17 mouse cellular contexts compared by ENCODE assay signal in genomic region chr11:79088325-79088724, GRCm38 (mm10). TPM values are rescaled to one million over a fixed set of nuclear protein-coding genes. Genes with fewer than 3 reads are reported as not detected.
DNase-seq lines count a peak whose midpoint lies in the region; ATAC-seq and TF ChIP-seq lines count a peak whose summit lies in the region.
"Had no signal": no experiment of that assay in that cellular context is flagged by ENCODE, and none has a peak within 500 bp of the region (broad histone marks: within the 10 kb centered on the region; RNA-seq: fewer than 3 reads in every experiment).

No protein-coding gene starts in this region.

- no peak overlapping the region for H3K9ac ChIP-seq in heart, adult 2 months (ENCODE audit: low read depth, low read length)
- H3K9ac ChIP-seq in liver, postnatal 0 days (replicated peaks): no peak overlapping the region; the same call in 1 of the 2 replicates
- H3K9ac ChIP-seq: embryonic facial prominence, embryonic 15.5 days; forebrain, postnatal 0 days; hindbrain, embryonic 14.5 days; limb, embryonic 15.5 days had no signal

- no peak for DNase-seq in heart, adult 2 months
- no peak for DNase-seq in heart, adult 11 months
- DNase-seq in spleen, adult 2 months (ENCODE audit: low read depth in 1 of 2, low spot score in 2 of 2): no peak
- DNase-seq in spleen, postnatal 10 days (ENCODE audit: low spot score in 2 of 2): no peak
- DNase-seq in liver, postnatal 0 days: peak; percentile 37
- DNase-seq in right cerebral cortex, postnatal 4 days: no peak
- DNase-seq in frontal cortex, postnatal 36 days (ENCODE audit: low spot score in 2 of 2): no peak
- no peak for DNase-seq in left cerebral cortex, adult 9 months (ENCODE audit: low spot score in 2 of 2)
- DNase-seq: adrenal gland, postnatal 25 days; B cell, adult 2 months; cerebellum, postnatal 25 days; forebrain, postnatal 0 days; kidney, adult 18-20 months had no signal

- no peaks in the 10 kb centered on the region for H3K9me3 ChIP-seq in liver, postnatal 0 days (ENCODE audit: low read length)
- H3K9me3 ChIP-seq: embryonic facial prominence, embryonic 15.5 days; limb, embryonic 15.5 days had no signal

- no peaks in the 10 kb centered on the region for H3K79me2 ChIP-seq in heart, adult 2 months (replicated peaks; ENCODE audit: control insufficient read depth, insufficient read depth, low read length)

- no peak for TF ChIP-seq POLR2A in heart, adult 2 months (IDR thresholded peaks at IDR 0.05; ENCODE audit: insufficient read depth, low read depth, low read length)
- TF ChIP-seq POLR2A in spleen, adult 2 months (IDR thresholded peaks at IDR 0.05; ENCODE audit: low read depth, low read length): no peak

- ATAC-seq in liver, postnatal 0 days: peak; percentile 25; the same call in 1 of the 2 replicates

- intact Hi-C loops in heart, adult 2 months (cut with DNase I): no loop called here

- 86% methylated on average over 9 of the region's 9 CpGs for WGBS in heart, adult 2 months
- 31% methylated on average over 9 of the region's 9 CpGs for WGBS in spleen, adult 2 months
- 44% methylated on average over 9 of the region's 9 CpGs for WGBS in liver, postnatal 0 days (ENCODE audit: insufficient replicate concordance)

- peaks cover 29% of the 10 kb centered on the region for H3K4me1 ChIP-seq in heart, adult 2 months (ENCODE audit: control insufficient read depth, insufficient read depth, low read length)
- peaks cover 16% of the 10 kb centered on the region; the same call in 1 of the 2 replicates for H3K4me1 ChIP-seq in spleen, adult 2 months (ENCODE audit: control insufficient read depth, insufficient read depth, insufficient read length)
- H3K4me1 ChIP-seq in liver, postnatal 0 days (ENCODE audit: insufficient read depth): peaks cover 40% of the 10 kb centered on the region

- H3K27me3 ChIP-seq in heart, adult 2 months (ENCODE audit: control insufficient read depth, insufficient read depth, low read length): no peaks in the 10 kb centered on the region
- H3K27me3 ChIP-seq in spleen, adult 2 months (ENCODE audit: control insufficient read depth, insufficient read depth, low read length): no peaks in the 10 kb centered on the region
- no peaks in the 10 kb centered on the region for H3K27me3 ChIP-seq in liver, postnatal 0 days (ENCODE audit: insufficient read depth, low read length)
- H3K27me3 ChIP-seq: embryonic facial prominence, embryonic 15.5 days; limb, embryonic 15.5 days had no signal

- no peaks in the 10 kb centered on the region for H3K36me3 ChIP-seq in heart, adult 2 months (ENCODE audit: control insufficient read depth, insufficient read depth, low read length)
- no peaks in the 10 kb centered on the region for H3K36me3 ChIP-seq in spleen, adult 2 months (ENCODE audit: control insufficient read depth, insufficient read depth, low read length)
- H3K36me3 ChIP-seq in liver, postnatal 0 days (replicated peaks; ENCODE audit: insufficient read depth, low read length): no peaks in the 10 kb centered on the region
- H3K36me3 ChIP-seq: embryonic facial prominence, embryonic 15.5 days; limb, embryonic 15.5 days had no signal

- TF ChIP-seq CTCF in heart, adult 2 months (IDR thresholded peaks at IDR 0.05): no peak
- TF ChIP-seq CTCF in spleen, adult 2 months (IDR thresholded peaks at IDR 0.05; ENCODE audit: extremely low read depth, insufficient read depth, insufficient read length, insufficient replicate concordance): no peak
- TF ChIP-seq CTCF in liver, postnatal 0 days (IDR thresholded peaks at IDR 0.05; ENCODE audit: low read depth): no peak

- no peak overlapping the region for H3K4me3 ChIP-seq in heart, adult 2 months
- no peak overlapping the region for H3K4me3 ChIP-seq in spleen, adult 2 months (ENCODE audit: extremely low read depth, insufficient read depth, insufficient read length)
- no peak overlapping the region for H3K4me3 ChIP-seq in liver, postnatal 0 days (ENCODE audit: low read depth, low read length)
- H3K4me3 ChIP-seq: embryonic facial prominence, embryonic 15.5 days; left cerebral cortex, adult 2 months; limb, embryonic 15.5 days had no signal

- H3K27ac ChIP-seq in heart, adult 2 months: peak overlapping the region; percentile 53
- peak overlapping the region; percentile 27 for H3K27ac ChIP-seq in spleen, adult 2 months (ENCODE audit: insufficient read depth, low read length)
- H3K27ac ChIP-seq in liver, postnatal 0 days (ENCODE audit: low read depth): peak overlapping the region; percentile 76
- H3K27ac ChIP-seq: hindbrain, embryonic 14.5 days; left cerebral cortex, adult 2 months had no signal

- no peak for TF ChIP-seq EP300 in heart, adult 2 months (IDR thresholded peaks at IDR 0.05; ENCODE audit: insufficient read depth, low read depth, low read length)
- TF ChIP-seq EP300 in liver, postnatal 0 days (IDR thresholded peaks at IDR 0.05; ENCODE audit: low read depth): no peak

- peak overlapping the region; percentile 47 for H3K4me2 ChIP-seq in liver, postnatal 0 days (ENCODE audit: low read depth, low read length)
- H3K4me2 ChIP-seq: embryonic facial prominence, embryonic 15.5 days; hindbrain, embryonic 14.5 days; limb, embryonic 15.5 days had no signal

RNA-seq across cellular contexts. Expression of gene Ksr1, which starts 57.9 kb away (rescaled TPM):
- 1 to 10 TPM; 5.1 to 7.0 TPM for total RNA-seq in heart, adult 2 months (2021)
- polyA plus RNA-seq in heart, adult 2 months (2012; rRNA removed): 6.7 and 7.8 TPM in 2 replicates
- polyA plus RNA-seq in spleen, adult 2 months (2012; rRNA removed): 14.5 and 25.0 TPM in 2 replicates
- polyA plus RNA-seq in liver, postnatal 0 days (2015; fragmentation: Nextera tagmentation; extraction: Ambion mirVana): 0.81 and 1.0 TPM in 2 replicates
